Mouse (Mus musculus) stomach, postnatal 0 days (tissue): ENCODE data around the gene Slc5a10. TPM values are rescaled to one million over a fixed set of nuclear protein-coding genes. Genes with fewer than 3 reads are reported as not detected.
A peak's percentile ranks its signal among the peaks of the same experiment; 100 is the strongest.

Experiments
- ATAC-seq: fragments of 200-750 bp; cut with Nextera tagmentation; 2 replicates; pipeline ENCODE4 v1.8.0; 2017; ENCODE audit not compliant: low FRiP score, low TSS enrichment
- DNase-seq: peaks from one replicate; pipeline ENCODE4 v3.0.0-alpha.2; 2016; ENCODE audit warnings: low spot score
- H3K27ac ChIP-seq: fragments of 300-500 bp; sonication (generic); replicated peaks from 2 replicates; pipeline ENCODE4 v1.5.1; 2014; ENCODE audit warnings: mild to moderate bottlenecking, control low read depth
- H3K27me3 ChIP-seq: fragments of 300-500 bp; sonication (generic); 2 replicates; pipeline ENCODE4 v1.6.1; 2014; ENCODE audit warnings: low read length; ENCODE audit not compliant: control insufficient read depth, insufficient read depth
- H3K36me3 ChIP-seq: fragments of 300-500 bp; sonication (generic); 2 replicates; pipeline ENCODE4 v1.6.1; 2014; ENCODE audit warnings: low read length, mixed read lengths; ENCODE audit not compliant: control insufficient read depth, insufficient read depth
- H3K4me1 ChIP-seq: fragments of 300-500 bp; sonication (generic); replicated peaks from 2 replicates; pipeline ENCODE4 v1.6.1; 2014; ENCODE audit warnings: antibody characterized with exemption; ENCODE audit not compliant: control insufficient read depth, insufficient read depth
- H3K4me2 ChIP-seq: fragments of 300-500 bp; sonication (generic); replicated peaks from 2 replicates; pipeline ENCODE4 v1.6.1; 2014; ENCODE audit warnings: low read depth, mild to moderate bottlenecking, control low read depth, moderate library complexity
- H3K4me3 ChIP-seq: fragments of 300-500 bp; sonication (generic); 2 replicates; pipeline ENCODE4 v1.5.1; 2014; ENCODE audit warnings: low read depth, low read length, control low read depth
- H3K9ac ChIP-seq: fragments of 300-500 bp; sonication (generic); 2 replicates; pipeline ENCODE4 v1.6.1; 2014; ENCODE audit warnings: mild to moderate bottlenecking, low read length, control low read depth, mixed read lengths
- H3K9me3 ChIP-seq: fragments of 300-500 bp; sonication (generic); 2 replicates; pipeline ENCODE4 v1.6.1; 2016; ENCODE audit warnings: low read length; ENCODE audit not compliant: control insufficient read depth
- CTCF ChIP-seq: IDR thresholded peaks from 2 replicates; pipeline ENCODE4 v1.5.1; 2016; ENCODE audit warnings: antibody characterized with exemption, low read depth, mild to moderate bottlenecking, moderate library complexity
- EP300 ChIP-seq: optimal IDR thresholded peaks from 2 replicates; pipeline ENCODE3; 2016; ENCODE audit warnings: antibody characterized with exemption
- WGBS: fragments of 180-500 bp; shearing (Covaris S2); extraction: QIAGEN DNeasy Blood & Tissue Kit; methylation state at CpG from one replicate; pipeline ENCODE4 v1.1.7; 2014; 5-methylcytosine and 5-hydroxymethylcytosine counted together
- polyA plus RNA-seq: library from polyadenylated mRNA; unstranded; fragments of >200 nt; fragmentation: Nextera tagmentation; extraction: Ambion mirVana; gene quantifications from 2 replicates; pipeline ENCODE4 v1.2.1, GENCODE M21; 2015

Slc5a10 gene
- polyA plus RNA-seq, 1 experiment from 2014 or later = not detected

DNA sequence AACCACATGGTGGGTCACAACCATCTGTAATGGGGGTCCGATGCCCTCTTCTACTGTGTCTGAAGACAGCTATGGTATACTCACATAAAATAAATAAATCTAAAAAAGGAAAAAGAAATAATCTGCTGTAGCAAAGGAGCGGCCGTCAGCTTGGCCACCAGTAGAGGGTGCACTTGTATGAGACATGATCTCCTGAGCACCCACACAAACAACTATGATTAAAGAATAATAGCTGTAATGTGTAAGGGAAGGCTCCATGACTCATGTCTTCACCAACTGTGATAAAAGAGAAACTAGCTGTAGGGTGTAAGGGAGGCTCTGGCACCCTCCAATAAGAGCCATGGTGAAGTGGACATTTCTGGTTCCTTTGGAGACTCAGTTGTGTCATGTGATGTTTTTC is 91.0 kb downstream of the Slc5a10 start:
- peak; percentile 40; the same call in 1 of the 2 replicates for ATAC-seq
- 59% methylated on average over 3 of the region's 3 CpGs for WGBS
- TF ChIP-seq EP300 = no peak
- TF ChIP-seq CTCF = peak; percentile 69

DNA sequence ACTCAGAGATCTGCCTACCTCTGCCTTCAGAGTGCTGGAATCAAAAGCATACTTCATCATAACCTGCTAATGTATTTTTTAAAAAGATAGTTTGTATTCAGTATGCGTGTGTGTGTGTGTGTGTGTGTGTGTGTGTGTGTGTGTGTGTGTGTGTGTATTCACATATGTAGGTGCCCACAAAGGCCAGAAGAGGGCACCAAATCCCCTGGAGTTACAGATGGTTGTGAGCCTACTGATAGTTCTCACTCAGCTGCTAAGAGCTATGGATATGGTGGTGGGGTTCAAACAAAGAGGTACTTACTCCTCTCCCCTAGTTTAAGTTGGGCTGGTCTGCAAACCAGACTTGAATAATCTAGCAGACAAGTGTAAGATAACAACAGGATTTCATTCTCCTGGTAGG is 94.1 kb downstream of the Slc5a10 start:
- no peak for TF ChIP-seq CTCF
- no peak for TF ChIP-seq EP300
- H3K4me1 ChIP-seq = no peaks in the 10 kb centered on the region
- H3K27ac ChIP-seq = no peak overlapping the region
- no peak overlapping the region for H3K9ac ChIP-seq
- 0 out of 2 replicates have a peak, but pooled peaks cover 2% of the 10 kb centered on the region for H3K9me3 ChIP-seq
- no peaks in the 10 kb centered on the region for H3K27me3 ChIP-seq
- ATAC-seq = no peak
- H3K36me3 ChIP-seq = no peaks in the 10 kb centered on the region
- 89% methylated on average over 1 of the region's 1 CpGs for WGBS
- no peak for DNase-seq
- no peak overlapping the region for H3K4me3 ChIP-seq
- H3K4me2 ChIP-seq = no peak overlapping the region

More for the DNA sequence above, 91.0 kb downstream of the Slc5a10 start:
- H3K4me2 ChIP-seq = no peak overlapping the region
- DNase-seq = no peak
- no peak overlapping the region for H3K27ac ChIP-seq
- no peak overlapping the region for H3K9ac ChIP-seq
- no peaks in the 10 kb centered on the region for H3K4me1 ChIP-seq
- no peak overlapping the region for H3K4me3 ChIP-seq
- H3K9me3 ChIP-seq = 0 out of 2 replicates have a peak, but pooled peaks cover 2% of the 10 kb centered on the region
- H3K36me3 ChIP-seq = no peaks in the 10 kb centered on the region
- no peaks in the 10 kb centered on the region for H3K27me3 ChIP-seq

DNA sequence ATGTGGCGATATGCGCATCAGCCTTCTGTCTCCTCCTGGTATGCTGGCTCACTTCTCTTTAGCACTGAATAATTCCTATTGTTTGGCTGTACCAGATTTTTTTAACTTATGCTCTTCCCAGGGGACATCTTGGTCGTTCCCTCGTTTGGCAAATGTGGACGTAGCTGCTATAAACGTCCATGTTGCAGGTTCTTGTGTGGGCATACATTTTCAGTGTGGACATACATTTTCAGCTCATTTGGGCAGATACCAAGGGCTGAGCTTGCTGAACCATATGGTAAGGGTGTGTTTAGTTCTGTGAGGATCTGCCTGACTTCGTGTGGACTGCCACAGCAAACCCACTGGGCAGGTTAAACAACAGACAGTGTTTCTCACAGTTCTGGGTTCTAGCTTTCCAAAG is 95.5 kb downstream of the Slc5a10 start:
- H3K4me3 ChIP-seq = no peak overlapping the region
- WGBS = 73% methylated on average over 7 of the region's 7 CpGs
- no peak overlapping the region for H3K27ac ChIP-seq
- H3K36me3 ChIP-seq = no peaks in the 10 kb centered on the region
- no peak overlapping the region for H3K4me2 ChIP-seq
- DNase-seq (no peak), ATAC-seq (no peak)
- TF ChIP-seq EP300 (no peak), CTCF (no peak)
- 0 out of 2 replicates have a peak, but pooled peaks cover 2% of the 10 kb centered on the region for H3K9me3 ChIP-seq
- H3K4me1 ChIP-seq = no peaks in the 10 kb centered on the region
- no peak overlapping the region for H3K9ac ChIP-seq
- no peaks in the 10 kb centered on the region for H3K27me3 ChIP-seq

Other genes starting within 250 kb of the Slc5a10 start
- gene Mfap4, start 235.4 kb downstream of the Slc5a10 start, polyA plus RNA-seq = 174 and 184 TPM in 2 replicates
- 14.5 and 15.4 TPM in 2 replicates for gene Mapk7, start 226.4 kb downstream of the Slc5a10 start, polyA plus RNA-seq
- gene B9d1, start 215.7 kb downstream of the Slc5a10 start, polyA plus RNA-seq = 11.3 and 11.9 TPM in 2 replicates
- 15.8 and 17.8 TPM in 2 replicates for gene Epn2, start 141.1 kb downstream of the Slc5a10 start, polyA plus RNA-seq
- gene Grap, start 67.6 kb downstream of the Slc5a10 start, polyA plus RNA-seq = 4.6 and 4.9 TPM in 2 replicates
- gene Fam83g, start 36.7 kb downstream of the Slc5a10 start, polyA plus RNA-seq = 4.5 and 4.9 TPM in 2 replicates
- gene Prpsap2, start 41.3 kb upstream of the Slc5a10 start, polyA plus RNA-seq = 17.4 and 17.8 TPM in 2 replicates
- 4.9 and 5.5 TPM in 2 replicates for gene Ulk2, start 134.2 kb upstream of the Slc5a10 start, polyA plus RNA-seq
- gene Akap10, start 209.4 kb upstream of the Slc5a10 start, polyA plus RNA-seq = 7.1 and 8.1 TPM in 2 replicates
- 2.5 and 3.2 TPM in 2 replicates for gene Specc1, start 235.9 kb upstream of the Slc5a10 start, polyA plus RNA-seq